Mouse (Mus musculus) brain, embryonic 14.5 days (tissue): Measurements from ENCODE around the gene Coq8b.

Source experiments
- CTCF ChIP-seq: fragments of 200-500 bp; IDR thresholded peaks from 2 replicates; pipeline ENCODE4 v1.5.1; 2012; ENCODE audit warnings: inconsistent platforms, mild to moderate bottlenecking, moderate library complexity, borderline replicate concordance; ENCODE audit not compliant: insufficient read depth, insufficient read length; ENCODE audit errors: extremely low read depth
- POLR2A ChIP-seq: fragments of 200-500 bp; IDR thresholded peaks from 2 replicates; pipeline ENCODE4 v1.6.1; 2012; ENCODE audit warnings: mild to moderate bottlenecking, inconsistent platforms, borderline replicate concordance; ENCODE audit not compliant: poor library complexity, insufficient read depth, insufficient read length, severe bottlenecking; ENCODE audit errors: extremely low read depth

DNA sequence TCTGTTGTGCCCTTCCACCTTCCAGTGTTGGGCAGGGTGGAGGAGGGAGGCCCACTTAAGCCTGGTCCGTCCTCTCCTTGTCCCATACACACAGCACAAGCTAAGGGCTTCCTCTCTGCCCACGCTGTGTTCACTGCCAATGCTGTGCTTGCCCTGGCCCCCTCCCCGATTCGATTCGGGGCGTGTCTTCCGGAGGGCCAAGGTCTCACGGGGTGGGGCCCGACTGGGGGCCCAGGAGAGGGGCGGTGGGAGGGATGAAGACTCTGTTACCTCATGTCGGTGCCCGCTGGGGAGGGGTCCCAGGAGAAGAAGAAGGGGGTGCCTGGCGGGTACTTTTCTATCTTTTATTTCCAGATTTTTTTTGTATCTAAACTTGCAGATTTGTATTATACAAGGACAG lies 48.9 kb downstream of the Coq8b start:
- TF ChIP-seq CTCF (no peak), POLR2A (no peak)
